Mouse (Mus musculus) neural tube, embryonic 13.5 days (tissue): ENCODE measurements at regions not wholly inside any gene's neighbourhood (a gene's known extent, or its start where the extent isn't known, plus 50 kb on each side); places are given as distances from the start of the nearest gene placed in this dataset.
"Not testable (repeated sequence)": the region's sequence is repeated elsewhere in the genome, so short reads cannot be mapped to it uniquely, and the experiment has no call there.

ENCODE experiments used
- ATAC-seq: fragments of 200-750 bp; cut with Nextera tagmentation; 2 replicates; pipeline ENCODE4 v1.8.0; 2017; ENCODE audit warnings: low read depth, mild to moderate bottlenecking, moderate TSS enrichment, moderate library complexity
- H3K27ac ChIP-seq: fragments of 300-500 bp; sonication (generic); replicated peaks from 2 replicates; pipeline ENCODE4 v1.5.1; 2015; ENCODE audit warnings: moderate library complexity, mild to moderate bottlenecking, inconsistent platforms
- H3K27me3 ChIP-seq: fragments of 300-500 bp; sonication (generic); 2 replicates; pipeline ENCODE4 v1.6.1; 2015; ENCODE audit warnings: mild to moderate bottlenecking, inconsistent platforms
- H3K36me3 ChIP-seq: fragments of 300-500 bp; sonication (generic); 2 replicates; pipeline ENCODE4 v1.6.1; 2015; ENCODE audit warnings: mild to moderate bottlenecking, inconsistent platforms
- H3K4me1 ChIP-seq: fragments of 300-500 bp; sonication (generic); replicated peaks from 2 replicates; pipeline ENCODE4 v1.6.1; 2015; ENCODE audit warnings: inconsistent platforms
- H3K4me2 ChIP-seq: fragments of 300-500 bp; sonication (generic); 2 replicates; pipeline ENCODE4 v1.6.1; 2015; ENCODE audit warnings: inconsistent platforms, mild to moderate bottlenecking, moderate library complexity
- H3K4me3 ChIP-seq: fragments of 300-500 bp; sonication (generic); 2 replicates; pipeline ENCODE4 v1.5.1; 2015; ENCODE audit warnings: mild to moderate bottlenecking, inconsistent platforms
- H3K9ac ChIP-seq: fragments of 300-500 bp; sonication (generic); 2 replicates; pipeline ENCODE4 v1.6.1; 2015; ENCODE audit warnings: moderate library complexity, mild to moderate bottlenecking, inconsistent platforms
- H3K9me3 ChIP-seq: fragments of 300-500 bp; sonication (generic); 2 replicates; pipeline ENCODE4 v1.6.1; 2016; ENCODE audit warnings: inconsistent platforms
- WGBS: fragments of 180-500 bp; shearing (Covaris S2); methylation state at CpG from one replicate; pipeline ENCODE4 v1.1.7; 2015; 5-methylcytosine and 5-hydroxymethylcytosine counted together

DNA sequence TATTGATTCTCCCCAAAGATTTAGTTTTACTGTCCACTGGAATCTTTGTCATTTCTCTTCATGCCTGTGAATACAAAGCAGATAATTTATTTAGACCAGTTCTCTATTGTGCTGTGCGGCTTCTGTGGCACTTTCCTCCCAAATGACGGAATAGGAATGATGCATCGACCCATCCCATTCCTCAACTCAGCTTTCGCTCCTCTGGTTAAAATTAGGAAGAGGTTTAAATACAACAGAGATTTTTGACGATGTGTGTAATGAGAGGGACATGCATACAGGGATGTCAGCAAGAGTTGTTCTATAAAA lies 187.2 kb upstream of the Tsc22d2 start:
- H3K4me3 ChIP-seq, result no peak overlapping the region
- ATAC-seq, result peak; percentile 58; the same call in 1 of the 2 replicates
- WGBS, result 50% methylated on average over 5 of the region's 5 CpGs

DNA sequence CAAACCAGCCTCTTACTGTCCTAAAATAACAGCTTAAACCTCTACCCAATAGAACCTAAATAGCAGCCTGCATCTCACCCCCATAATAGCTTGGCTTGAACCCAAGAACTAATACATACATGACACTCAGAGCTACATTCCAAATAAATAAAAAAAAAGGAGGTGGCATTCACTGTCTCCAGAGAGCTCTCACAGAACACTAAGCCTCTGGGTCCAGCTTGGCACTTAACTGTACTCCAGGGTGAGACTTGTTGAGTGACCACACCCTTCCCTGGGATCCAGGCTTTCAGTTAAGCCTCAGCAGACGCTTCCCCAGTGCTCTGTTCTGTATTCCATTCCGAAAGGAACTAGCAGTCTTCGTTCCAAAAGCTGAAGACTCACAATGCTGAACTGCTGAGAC lies 186.3 kb upstream of the Tsc22d2 start:
- no peak for ATAC-seq
- no peaks in the 10 kb centered on the region for H3K9me3 ChIP-seq
- no peaks in the 10 kb centered on the region for H3K36me3 ChIP-seq
- H3K27me3 ChIP-seq, result no peaks in the 10 kb centered on the region
- H3K9ac ChIP-seq, result no peak overlapping the region
- 80% methylated on average over 3 of the region's 3 CpGs for WGBS
- H3K4me2 ChIP-seq, result no peak overlapping the region
- H3K27ac ChIP-seq, result no peak overlapping the region
- peaks cover 11% of the 10 kb centered on the region; the same call in 1 of the 2 replicates for H3K4me1 ChIP-seq
- no peak overlapping the region for H3K4me3 ChIP-seq

More for the DNA sequence above, 187.2 kb upstream of the Tsc22d2 start:
- no peaks in the 10 kb centered on the region for H3K9me3 ChIP-seq
- H3K27me3 ChIP-seq, result no peaks in the 10 kb centered on the region
- no peaks in the 10 kb centered on the region for H3K36me3 ChIP-seq
- 0 out of 2 replicates have a peak overlapping the region, but pooled peaks have one; percentile 7 for H3K4me2 ChIP-seq
- H3K9ac ChIP-seq, result no peak overlapping the region
- peak overlapping the region; percentile 33 for H3K27ac ChIP-seq
- peaks cover 11% of the 10 kb centered on the region; the same call in 1 of the 2 replicates for H3K4me1 ChIP-seq

DNA sequence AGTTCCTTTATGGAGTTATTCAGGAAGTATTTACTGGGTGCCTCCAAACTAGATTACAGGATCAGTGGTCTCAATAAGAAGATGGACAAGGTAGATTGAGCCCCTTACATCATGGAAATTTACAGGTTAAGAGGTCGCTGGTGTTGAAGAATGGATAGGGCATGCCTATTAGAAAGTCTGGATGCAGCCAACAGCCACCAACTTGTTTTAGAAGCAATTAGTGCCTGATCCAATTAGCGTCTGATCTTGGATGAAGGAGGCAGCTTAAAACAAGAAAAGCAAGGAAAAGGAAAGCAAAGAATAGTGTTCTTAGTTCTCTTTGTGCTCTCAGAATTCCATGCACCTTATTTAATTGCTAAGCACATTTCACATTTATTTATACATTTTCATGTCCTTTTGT lies 182.8 kb upstream of the Tsc22d2 start:
- Histone ChIP-seq H3K9me3 (no peaks in the 10 kb centered on the region), H3K4me1 (peaks cover 7% of the 10 kb centered on the region; the same call in 1 of the 2 replicates), H3K4me2 (no peak overlapping the region), H3K27me3 (no peaks in the 10 kb centered on the region), H3K27ac (no peak overlapping the region), H3K4me3 (no peak overlapping the region), H3K36me3 (no peaks in the 10 kb centered on the region), H3K9ac (no peak overlapping the region)
- ATAC-seq, result no peak
- WGBS, result 80% methylated on average over 2 of the region's 2 CpGs

DNA sequence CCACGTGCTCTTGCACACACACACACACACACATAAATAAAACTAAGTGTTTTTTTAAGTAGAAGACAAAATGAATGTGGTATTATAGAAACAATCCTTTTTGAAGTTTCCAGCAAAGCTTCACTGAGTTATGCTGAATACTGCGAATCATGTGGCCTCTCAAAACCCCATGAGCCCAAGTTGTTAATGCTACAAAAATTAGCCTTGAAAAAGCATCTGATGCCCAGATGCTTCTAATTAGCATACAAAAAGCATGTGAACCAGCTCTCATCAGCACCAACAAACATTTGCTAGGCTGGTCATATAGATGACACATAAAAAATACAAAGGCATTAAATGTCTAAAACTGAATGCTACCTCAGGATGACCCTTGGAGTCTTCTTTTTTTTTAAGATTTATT lies 181.2 kb upstream of the Tsc22d2 start:
- no peak for ATAC-seq
- no peak overlapping the region for H3K27ac ChIP-seq
- 69% methylated on average over 2 of the region's 2 CpGs for WGBS

DNA sequence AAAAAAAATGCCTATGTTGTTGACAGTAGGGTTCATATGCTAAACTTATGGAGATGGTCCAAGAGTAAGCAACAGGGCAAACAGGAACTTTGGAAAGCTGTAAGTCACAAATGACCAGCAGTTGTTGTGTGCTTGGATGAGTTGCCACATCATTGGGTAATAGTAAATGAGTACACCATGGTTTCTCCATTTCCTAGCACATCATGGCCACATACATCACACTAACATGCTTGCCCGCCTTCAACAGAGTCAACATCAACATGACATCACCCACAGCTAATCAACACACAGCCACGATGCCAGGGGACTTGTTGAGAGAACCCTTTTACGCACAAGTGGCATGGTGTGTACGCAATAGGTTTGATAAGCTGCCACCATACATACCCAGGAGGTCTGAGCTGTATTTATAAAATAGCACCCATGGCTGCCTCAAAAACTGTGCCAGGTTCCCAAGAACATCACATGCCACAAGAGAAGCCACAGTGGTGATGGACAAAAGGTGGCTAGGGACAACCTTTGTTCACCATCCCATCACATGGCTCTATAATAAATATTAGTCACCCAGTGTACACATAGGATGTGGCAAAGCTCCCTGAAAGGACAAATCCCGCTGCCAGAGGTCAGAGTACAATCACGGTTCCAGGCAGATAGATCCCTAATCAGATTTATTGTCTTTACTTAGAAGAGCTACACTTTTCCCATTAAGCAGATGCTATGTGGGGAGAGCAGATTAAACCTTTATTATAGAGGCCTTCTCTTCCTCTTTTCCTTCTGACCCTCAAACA lies 179.5 kb upstream of the Tsc22d2 start:
- WGBS, result 83% methylated on average over 6 of the region's 6 CpGs
- Histone ChIP-seq H3K36me3 (no peaks in the 10 kb centered on the region), H3K27ac (no peak overlapping the region), H3K9me3 (no peaks in the 10 kb centered on the region), H3K4me3 (no peak overlapping the region), H3K27me3 (no peaks in the 10 kb centered on the region), H3K9ac (no peak overlapping the region), H3K4me2 (no peak overlapping the region), H3K4me1 (no peaks in the 10 kb centered on the region)
- ATAC-seq, result no peak

More for the DNA sequence above, 181.2 kb upstream of the Tsc22d2 start:
- no peaks in the 10 kb centered on the region for H3K36me3 ChIP-seq
- no peak overlapping the region for H3K4me2 ChIP-seq
- H3K9me3 ChIP-seq, result no peaks in the 10 kb centered on the region
- H3K4me1 ChIP-seq, result no peaks in the 10 kb centered on the region
- no peaks in the 10 kb centered on the region for H3K27me3 ChIP-seq
- H3K4me3 ChIP-seq, result no peak overlapping the region
- no peak overlapping the region for H3K9ac ChIP-seq

DNA sequence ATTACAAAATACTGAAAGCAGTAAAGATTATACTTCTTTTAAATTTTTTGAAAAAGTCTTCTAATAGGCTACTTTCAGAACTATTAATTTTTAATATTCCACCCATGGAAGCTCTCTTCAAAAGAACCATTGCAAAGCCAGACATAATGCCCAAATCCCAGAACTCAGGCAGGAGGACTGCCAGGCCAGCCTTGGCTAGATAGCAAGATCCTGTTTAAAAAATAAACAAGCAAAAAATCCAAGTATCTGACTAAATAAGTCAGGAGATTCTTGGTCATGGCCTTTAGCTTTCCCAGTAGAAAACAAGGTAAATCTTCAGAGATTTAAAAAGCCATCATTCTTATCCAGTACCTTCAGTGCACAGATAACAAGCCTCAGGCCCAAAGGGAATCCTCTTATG lies 176.4 kb upstream of the Tsc22d2 start:
- Histone ChIP-seq H3K9me3 (no peaks in the 10 kb centered on the region), H3K9ac (no peak overlapping the region), H3K36me3 (no peaks in the 10 kb centered on the region), H3K27me3 (no peaks in the 10 kb centered on the region), H3K4me3 (no peak overlapping the region), H3K4me2 (no peak overlapping the region), H3K27ac (no peak overlapping the region), H3K4me1 (no peaks in the 10 kb centered on the region)
- no peak for ATAC-seq

DNA sequence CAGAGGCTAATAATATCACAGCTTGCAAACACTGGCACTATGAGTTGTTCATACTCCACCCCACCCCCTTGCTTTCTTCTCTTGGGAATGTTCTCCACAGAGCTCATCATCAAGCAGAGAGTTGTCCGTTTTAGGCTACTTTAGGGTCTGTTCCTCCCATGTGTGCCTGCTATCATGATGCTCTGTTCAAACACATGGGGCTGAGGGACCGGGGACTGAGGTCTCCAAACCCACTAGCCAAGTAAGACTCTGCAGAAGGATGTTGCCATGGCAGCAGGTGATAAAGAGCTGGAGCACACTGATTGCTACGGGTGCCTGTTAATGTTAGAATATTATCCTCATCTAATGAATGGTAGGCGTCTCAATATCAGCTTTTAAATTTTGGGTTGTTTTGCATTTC lies 173.7 kb upstream of the Tsc22d2 start:
- peaks cover 6% of the 10 kb centered on the region; the same call in 1 of the 2 replicates for H3K4me1 ChIP-seq
- WGBS, result 80% methylated on average over 4 of the region's 4 CpGs
- H3K9ac ChIP-seq, result no peak overlapping the region
- H3K27me3 ChIP-seq, result no peaks in the 10 kb centered on the region
- H3K27ac ChIP-seq, result no peak overlapping the region
- no peak overlapping the region for H3K4me3 ChIP-seq
- H3K4me2 ChIP-seq, result no peak overlapping the region
- no peaks in the 10 kb centered on the region for H3K36me3 ChIP-seq
- no peaks in the 10 kb centered on the region for H3K9me3 ChIP-seq
- ATAC-seq, result no peak

DNA sequence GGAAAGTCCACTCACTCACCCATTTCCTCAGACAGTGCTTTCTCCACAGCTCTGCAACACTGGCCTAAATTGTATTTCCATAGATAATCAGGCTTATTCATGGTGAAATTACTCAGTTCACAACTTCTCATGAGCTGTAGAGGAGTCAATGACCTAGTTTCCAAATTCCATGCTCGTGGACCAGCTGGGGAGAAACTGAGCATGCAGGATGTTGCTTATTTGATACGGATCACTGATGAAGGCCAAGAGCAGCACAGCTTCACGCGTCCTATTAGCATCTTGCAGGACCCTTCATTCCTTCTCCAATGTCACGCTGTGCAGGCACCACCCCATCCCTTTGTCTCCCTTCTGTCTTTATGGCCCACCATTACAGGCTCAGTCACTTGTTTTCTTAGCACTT lies 169.2 kb upstream of the Tsc22d2 start:
- Histone ChIP-seq H3K9ac (no peak overlapping the region), H3K4me2 (no peak overlapping the region), H3K27ac (no peak overlapping the region), H3K27me3 (no peaks in the 10 kb centered on the region), H3K4me3 (no peak overlapping the region), H3K36me3 (no peaks in the 10 kb centered on the region), H3K4me1 (peaks cover 6% of the 10 kb centered on the region; the same call in 1 of the 2 replicates), H3K9me3 (no peaks in the 10 kb centered on the region)
- no peak for ATAC-seq
- WGBS, result 2% methylated on average over 5 of the region's 5 CpGs

DNA sequence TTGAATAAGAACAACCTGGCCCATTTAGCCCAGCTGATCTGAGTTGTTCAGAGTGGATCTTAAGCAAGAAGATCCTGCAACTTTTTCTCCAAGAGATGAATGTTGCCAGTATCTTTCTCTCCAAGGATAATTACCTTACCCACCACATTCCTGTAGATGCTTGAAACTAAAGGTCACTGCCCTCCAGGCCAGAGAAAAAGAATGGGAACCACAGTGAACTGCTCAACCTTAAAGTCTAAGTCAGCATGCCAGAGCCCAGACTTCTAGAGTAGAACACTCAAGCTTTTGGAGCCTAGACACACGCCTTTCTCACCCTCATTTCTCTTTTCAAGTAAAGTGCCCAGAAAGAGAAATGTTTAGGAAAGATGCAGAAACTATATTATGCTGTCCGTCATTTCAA lies 166.5 kb upstream of the Tsc22d2 start:
- 80% methylated on average over 2 of the region's 2 CpGs for WGBS
- Histone ChIP-seq H3K9me3 (no peaks in the 10 kb centered on the region), H3K27me3 (no peaks in the 10 kb centered on the region), H3K36me3 (no peaks in the 10 kb centered on the region), H3K4me3 (no peak overlapping the region), H3K27ac (no peak overlapping the region), H3K9ac (no peak overlapping the region), H3K4me1 (peaks cover 6% of the 10 kb centered on the region; the same call in 1 of the 2 replicates), H3K4me2 (no peak overlapping the region)
- no peak for ATAC-seq

DNA sequence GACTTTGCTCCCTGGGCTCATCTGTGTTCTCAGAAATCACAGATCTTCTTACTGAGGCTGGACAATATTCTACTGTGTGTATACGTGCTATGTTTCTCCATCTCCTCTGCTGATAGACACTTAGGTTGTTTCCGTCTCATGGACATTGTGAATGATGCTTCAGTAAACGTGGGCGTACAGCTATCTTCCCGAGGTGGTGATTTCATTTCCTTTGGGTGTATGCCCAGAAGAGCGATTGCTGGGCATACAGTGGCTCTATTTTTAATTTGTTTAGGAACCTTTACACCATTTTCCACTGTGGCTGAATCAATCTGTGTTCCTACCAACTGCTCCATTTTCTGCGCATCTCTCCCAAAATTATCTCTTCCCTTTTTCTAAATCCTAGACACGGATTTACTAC lies 160.6 kb upstream of the Tsc22d2 start:
- 81% methylated on average over 8 of the region's 8 CpGs for WGBS
- no peak overlapping the region for H3K27ac ChIP-seq
- no peaks in the 10 kb centered on the region for H3K9me3 ChIP-seq
- H3K36me3 ChIP-seq, result no peaks in the 10 kb centered on the region
- H3K9ac ChIP-seq, result no peak overlapping the region
- H3K4me2 ChIP-seq, result no peak overlapping the region
- H3K4me3 ChIP-seq, result no peak overlapping the region
- H3K27me3 ChIP-seq, result no peaks in the 10 kb centered on the region
- no peak for ATAC-seq
- no peaks in the 10 kb centered on the region for H3K4me1 ChIP-seq

DNA sequence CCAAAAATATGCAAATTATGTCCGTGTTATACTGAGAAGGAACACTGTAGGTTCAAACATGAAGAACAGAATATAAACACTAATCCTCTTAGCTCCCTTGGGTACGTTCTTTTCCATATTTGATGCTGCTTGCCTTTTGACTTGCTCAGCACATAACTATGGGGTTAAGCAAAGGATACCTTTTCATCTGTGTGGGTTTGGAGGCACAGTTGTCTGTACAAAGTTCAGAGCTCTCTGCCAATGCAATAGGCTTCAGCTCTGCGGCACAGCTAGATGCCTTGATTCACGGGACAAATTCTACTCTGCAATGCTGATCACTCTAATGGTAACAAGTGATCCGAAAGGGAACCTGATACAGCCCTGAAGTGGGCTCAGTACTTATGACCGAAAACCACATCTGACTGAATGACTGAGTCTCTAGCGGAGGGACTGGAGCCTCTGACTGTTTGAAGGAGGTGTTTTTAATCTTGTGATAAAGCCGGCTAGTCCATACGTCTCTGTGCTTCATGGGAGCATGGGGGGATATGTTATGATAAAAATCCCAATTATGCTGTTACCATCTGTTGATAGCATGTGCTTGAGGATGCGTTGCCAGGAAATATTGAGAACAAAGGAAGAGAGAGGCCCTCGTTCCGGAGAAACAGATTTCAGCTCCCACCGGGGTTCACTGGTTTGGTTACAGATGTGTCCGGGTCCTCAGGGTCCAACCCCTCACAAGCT lies 146.7 kb upstream of the Tsc22d2 start:
- Histone ChIP-seq H3K9me3 (no peaks in the 10 kb centered on the region), H3K27me3 (no peaks in the 10 kb centered on the region), H3K4me1 (no peaks in the 10 kb centered on the region), H3K4me3 (no peak overlapping the region), H3K36me3 (no peaks in the 10 kb centered on the region), H3K27ac (no peak overlapping the region), H3K4me2 (no peak overlapping the region), H3K9ac (no peak overlapping the region)
- ATAC-seq, result no peak
- 81% methylated on average over 14 of the region's 14 CpGs for WGBS

DNA sequence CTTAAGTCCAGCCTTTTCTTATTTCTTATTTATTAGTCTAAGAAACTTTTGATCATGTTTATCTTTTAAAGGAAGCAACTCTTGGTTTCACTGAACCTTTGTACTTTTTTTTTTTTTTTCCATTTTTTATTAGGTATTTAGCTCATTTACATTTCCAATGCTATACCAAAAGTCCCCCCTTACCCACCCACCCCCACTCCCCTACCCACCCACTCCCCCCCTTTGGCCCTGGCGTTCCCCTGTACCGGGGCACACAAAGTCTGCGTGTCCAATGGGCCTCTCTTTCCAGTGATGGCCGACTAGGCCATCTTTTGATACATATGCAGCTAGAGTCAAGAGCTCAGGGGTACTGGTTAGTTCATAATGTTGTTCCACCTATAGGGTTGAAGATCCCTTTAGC lies 143.1 kb upstream of the Tsc22d2 start:
- H3K4me1 ChIP-seq, H3K27me3 ChIP-seq, H3K4me3 ChIP-seq, H3K27ac ChIP-seq, H3K36me3 ChIP-seq, H3K9me3 ChIP-seq, H3K9ac ChIP-seq, H3K4me2 ChIP-seq: not testable (repeated sequence)
- no CpG with 5 or more reads among the region's 4 CpGs for WGBS
- peak; percentile 71; the same call in 1 of the 2 replicates for ATAC-seq
